Mouse (Mus musculus): Measurements from ENCODE around the gene Speer1. TPM values are rescaled to one million over a fixed set of nuclear protein-coding genes. Genes with fewer than 3 reads are reported as not detected.
"Not testable (repeated sequence)": the region's sequence is repeated elsewhere in the genome, so short reads cannot be mapped to it uniquely, and the experiment has no call there.

Gene Speer1
- not detected in 2 replicates for polyA plus RNA-seq (2014; fragmentation: Nextera tagmentation; extraction: Ambion mirVana)

DNA sequence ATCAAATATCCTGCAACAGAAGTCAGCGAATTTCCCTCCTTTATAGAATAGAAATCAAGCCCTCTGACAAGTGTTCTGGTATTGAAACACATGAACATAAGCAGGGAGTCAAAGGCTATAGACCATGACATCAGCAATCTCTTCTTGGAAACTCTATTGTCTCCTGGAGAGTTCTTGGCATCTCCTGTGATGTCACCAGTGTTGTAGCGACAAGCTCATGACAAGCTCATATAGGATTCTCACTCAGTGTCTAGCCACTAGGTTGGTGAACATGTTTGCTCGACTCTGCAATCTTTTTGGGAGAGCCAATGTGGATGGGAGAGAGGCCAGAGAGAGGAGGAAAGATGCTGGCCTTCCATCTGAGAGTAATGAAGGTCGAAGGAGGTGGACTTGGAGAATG is at the start of gene Speer1:
Gene Speer1 (plus strand): TSS at position 301 of the 400 bp plus-strand sequence.
- ATAC-seq (replicated peaks; ENCODE audit: low FRiP score); H3K4me3 ChIP-seq (ENCODE audit: low read depth, low read length); H3K27ac ChIP-seq (ENCODE audit: low read depth, low read length); H3K9me3 ChIP-seq (ENCODE audit: control insufficient read depth, low read length); DNase-seq (ENCODE audit: low spot score); H3K4me2 ChIP-seq; H3K36me3 ChIP-seq (ENCODE audit: control insufficient read depth, insufficient read depth, low read length); H3K9ac ChIP-seq (ENCODE audit: low read depth, low read length); H3K27me3 ChIP-seq (replicated peaks; ENCODE audit: control insufficient read depth, insufficient read depth, low read length); H3K4me1 ChIP-seq (replicated peaks; ENCODE audit: control insufficient read depth, insufficient read depth, low read length): not testable (repeated sequence)
- WGBS = 38% methylated on average over 1 of the region's 4 CpGs

Other genes starting within 250 kb of the Speer1 start
- not detected in 2 replicates for gene Gm8879, start 213.9 kb upstream of the Speer1 start, polyA plus RNA-seq (2014; fragmentation: Nextera tagmentation; extraction: Ambion mirVana)
- not detected in 2 replicates for gene Gm5861, start 158.4 kb upstream of the Speer1 start, polyA plus RNA-seq (2014; fragmentation: Nextera tagmentation; extraction: Ambion mirVana)
- not detected in 2 replicates for gene Gm8890, start 85.5 kb upstream of the Speer1 start, polyA plus RNA-seq (2014; fragmentation: Nextera tagmentation; extraction: Ambion mirVana)
- gene Gm8897, start 74.9 kb downstream of the Speer1 start, polyA plus RNA-seq (2014; fragmentation: Nextera tagmentation; extraction: Ambion mirVana) = not detected in 2 replicates
- not detected in 2 replicates for gene Gm8906, start 161.2 kb downstream of the Speer1 start, polyA plus RNA-seq (2014; fragmentation: Nextera tagmentation; extraction: Ambion mirVana)